Mouse (Mus musculus) stomach, embryonic 16.5 days (tissue): Measurements from ENCODE around the gene Hpse. TPM values are rescaled to one million over a fixed set of nuclear protein-coding genes. Genes with fewer than 3 reads are reported as not detected.
A peak's percentile ranks its signal among the peaks of the same experiment; 100 is the strongest.

Experiments used
- ATAC-seq: fragments of 200-750 bp; cut with Nextera tagmentation; 2 replicates; pipeline ENCODE4 v1.8.0; 2017; ENCODE audit warnings: moderate number of reproducible peaks, moderate TSS enrichment; ENCODE audit not compliant: insufficient read depth, low FRiP score
- H3K27ac ChIP-seq: fragments of 300-500 bp; sonication (generic); 2 replicates; pipeline ENCODE4 v1.5.1; 2014; ENCODE audit warnings: low read length
- H3K27me3 ChIP-seq: fragments of 300-500 bp; sonication (generic); 2 replicates; pipeline ENCODE4 v1.6.1; 2014; ENCODE audit warnings: low read length, control low read depth, mixed read lengths; ENCODE audit not compliant: control insufficient read depth, insufficient read depth
- H3K36me3 ChIP-seq: fragments of 300-500 bp; sonication (generic); 2 replicates; pipeline ENCODE4 v1.6.1; 2014; ENCODE audit warnings: low read length; ENCODE audit not compliant: control insufficient read depth, insufficient read depth
- H3K4me1 ChIP-seq: fragments of 300-500 bp; sonication (generic); 2 replicates; pipeline ENCODE4 v1.6.1; 2014; ENCODE audit warnings: low read length, control low read depth, mixed read lengths; ENCODE audit not compliant: control insufficient read depth, insufficient read depth
- H3K4me2 ChIP-seq: fragments of 300-500 bp; sonication (generic); 2 replicates; pipeline ENCODE4 v1.6.1; 2014; ENCODE audit warnings: low read depth, low read length, mixed read lengths
- H3K4me3 ChIP-seq: fragments of 300-500 bp; sonication (generic); replicated peaks from 2 replicates; pipeline ENCODE4 v1.5.1; 2014; ENCODE audit warnings: mild to moderate bottlenecking, low read length
- H3K9ac ChIP-seq: fragments of 300-500 bp; sonication (generic); 2 replicates; pipeline ENCODE4 v1.6.1; 2014; ENCODE audit warnings: low read length
- H3K9me3 ChIP-seq: fragments of 300-500 bp; sonication (generic); replicated peaks from 2 replicates; pipeline ENCODE4 v1.6.1; 2016; ENCODE audit warnings: low read length, control low read depth; ENCODE audit not compliant: control insufficient read depth
- WGBS: fragments of 180-500 bp; shearing (Covaris S2); extraction: QIAGEN DNeasy Blood & Tissue Kit; methylation state at CpG from one replicate; pipeline ENCODE4 v1.1.7; 2014; 5-methylcytosine and 5-hydroxymethylcytosine counted together
- polyA plus RNA-seq: library from polyadenylated mRNA; unstranded; fragments of >200 nt; fragmentation: Nextera tagmentation; extraction: Ambion mirVana; gene quantifications from 2 replicates; pipeline ENCODE4 v1.2.1, GENCODE M21; 2015

Hpse gene
- polyA plus RNA-seq, 1 experiment from 2014 or later, result 8.3 TPM

GRCm38 (mm10) chr5:100638483-100638882 is 81.0 kb downstream of the Hpse start:
- H3K9ac ChIP-seq, result no peak overlapping the region
- ATAC-seq, result no peak
- no peaks in the 10 kb centered on the region for H3K36me3 ChIP-seq
- H3K27me3 ChIP-seq, result no peaks in the 10 kb centered on the region
- H3K4me3 ChIP-seq, result no peak overlapping the region
- no peaks in the 10 kb centered on the region for H3K9me3 ChIP-seq
- H3K27ac ChIP-seq, result no peak overlapping the region
- peaks cover 5% of the 10 kb centered on the region for H3K4me1 ChIP-seq
- H3K4me2 ChIP-seq, result no peak overlapping the region
- WGBS, result 62% methylated on average over 8 of the region's 8 CpGs

DNA sequence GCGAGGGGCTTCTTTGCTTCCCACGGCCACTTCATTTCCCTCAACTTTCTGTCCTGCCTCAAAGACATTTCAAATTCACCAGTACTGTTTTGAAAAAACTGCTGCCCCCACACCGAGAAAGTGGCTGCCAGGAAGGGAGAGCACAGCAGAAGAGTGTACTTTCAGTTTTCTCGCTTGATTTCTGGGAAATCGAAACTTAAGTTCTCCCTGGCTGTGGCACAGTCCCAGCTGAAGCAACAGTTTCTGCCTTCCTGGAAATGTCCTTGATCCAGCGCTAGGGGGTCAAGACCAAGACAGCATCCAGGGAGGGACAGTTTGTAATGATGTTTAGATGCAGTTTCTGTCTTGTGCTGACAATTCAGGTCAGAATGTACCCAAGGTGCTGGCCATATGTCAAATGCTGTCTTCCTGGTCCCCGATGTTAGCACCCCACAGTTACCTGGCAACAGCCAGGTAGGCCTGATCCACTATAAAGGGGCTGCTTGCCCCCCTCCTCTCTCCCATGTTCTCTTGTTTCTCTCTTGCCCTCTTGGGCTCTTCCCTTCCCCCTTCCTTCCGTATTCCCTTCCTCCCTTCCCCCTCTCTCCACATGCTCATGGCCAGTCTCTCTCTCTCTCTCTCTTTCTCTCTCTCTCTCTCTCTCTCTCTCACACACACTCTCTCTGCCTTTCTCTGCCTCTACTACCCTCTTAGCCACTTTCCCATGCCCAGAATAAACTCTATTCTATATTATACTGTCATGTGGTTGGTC is 82.5 kb downstream of the Hpse start:
- Histone ChIP-seq H3K4me3 (no peak overlapping the region), H3K4me2 (peak overlapping the region; percentile 33; the same call in 1 of the 2 replicates), H3K27me3 (no peaks in the 10 kb centered on the region), H3K36me3 (no peaks in the 10 kb centered on the region), H3K9me3 (no peaks in the 10 kb centered on the region), H3K9ac (peak overlapping the region; percentile 36; the same call in 1 of the 2 replicates), H3K27ac (peak overlapping the region; percentile 49; the same call in 1 of the 2 replicates), H3K4me1 (0 out of 2 replicates have a peak, but pooled peaks cover 8% of the 10 kb centered on the region)
- ATAC-seq, result no peak
- WGBS, result 63% methylated on average over 8 of the region's 8 CpGs

GRCm38 (mm10) chr5:100635908-100636307 is 83.6 kb downstream of the Hpse start:
- H3K27ac ChIP-seq, result no peak overlapping the region
- H3K27me3 ChIP-seq, result no peaks in the 10 kb centered on the region
- ATAC-seq, result no peak
- 0 out of 2 replicates have a peak, but pooled peaks cover 8% of the 10 kb centered on the region for H3K4me1 ChIP-seq
- H3K4me2 ChIP-seq, result no peak overlapping the region
- WGBS, result 89% methylated on average over 4 of the region's 4 CpGs
- H3K36me3 ChIP-seq, result no peaks in the 10 kb centered on the region
- H3K9ac ChIP-seq, result no peak overlapping the region
- no peaks in the 10 kb centered on the region for H3K9me3 ChIP-seq
- H3K4me3 ChIP-seq, result no peak overlapping the region

DNA sequence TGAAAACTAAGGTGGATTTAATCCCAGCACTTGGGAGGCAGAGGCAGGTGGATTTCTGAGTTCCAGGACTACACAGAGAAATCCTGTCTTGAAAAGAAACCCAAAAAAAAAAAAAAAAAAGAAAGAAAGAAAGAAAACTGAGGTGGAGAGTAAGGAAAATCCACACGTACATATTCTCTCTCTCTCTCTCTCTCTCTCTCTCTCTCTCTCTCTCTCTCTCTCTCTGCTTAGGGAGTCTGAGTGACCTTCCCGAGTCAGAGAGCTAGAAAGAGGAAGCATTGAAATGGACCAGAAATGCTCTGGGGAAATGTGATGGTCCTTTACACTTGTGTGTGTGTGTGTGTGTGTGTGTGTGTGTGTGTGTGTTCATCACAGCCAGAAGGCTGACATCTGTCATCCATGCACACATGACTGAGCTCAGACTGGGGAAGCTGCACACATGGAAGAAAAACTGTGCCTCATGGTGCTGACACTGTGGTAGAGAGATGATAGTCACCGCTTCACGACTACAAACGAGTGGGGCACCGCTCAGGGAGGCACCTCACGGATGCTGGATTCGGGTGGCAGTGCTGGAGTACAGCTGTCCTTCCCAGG is 84.5 kb downstream of the Hpse start:
- no peaks in the 10 kb centered on the region for H3K27me3 ChIP-seq
- WGBS, result 78% methylated on average over 8 of the region's 8 CpGs
- no peak overlapping the region for H3K4me3 ChIP-seq
- ATAC-seq, result no peak
- H3K4me1 ChIP-seq, result 0 out of 2 replicates have a peak, but pooled peaks cover 8% of the 10 kb centered on the region
- H3K9me3 ChIP-seq, result no peaks in the 10 kb centered on the region
- H3K27ac ChIP-seq, result no peak overlapping the region
- H3K4me2 ChIP-seq, result no peak overlapping the region
- no peak overlapping the region for H3K9ac ChIP-seq
- H3K36me3 ChIP-seq, result no peaks in the 10 kb centered on the region

DNA sequence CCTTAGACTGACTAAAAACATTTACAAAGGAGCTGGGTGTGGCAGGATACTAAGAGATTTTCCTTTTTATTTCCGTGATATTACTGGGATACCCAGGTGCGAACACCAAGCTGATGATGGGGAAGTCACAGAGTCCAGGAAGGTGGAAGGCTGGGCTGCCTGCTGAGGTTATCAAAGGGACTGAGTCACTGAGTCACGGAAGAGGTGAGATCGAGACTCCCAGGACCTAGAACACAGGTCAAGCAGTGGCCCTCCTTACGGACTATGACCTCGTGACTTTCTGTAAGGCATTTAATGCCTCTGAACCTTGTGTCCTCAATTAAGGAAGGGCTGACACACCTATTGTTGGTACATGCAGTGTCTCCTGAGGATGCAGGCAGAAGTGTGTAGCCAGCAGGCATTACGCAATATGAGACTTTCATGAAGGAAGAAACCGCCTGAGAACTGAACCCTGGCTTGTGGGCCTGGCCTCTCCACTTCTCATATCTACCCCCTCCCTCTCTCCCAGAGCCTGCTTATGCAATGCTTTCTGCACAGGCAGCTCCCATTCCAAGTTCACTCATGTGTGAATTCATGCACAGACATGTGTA is 86.9 kb downstream of the Hpse start:
- 72% methylated on average over 8 of the region's 8 CpGs for WGBS
- Histone ChIP-seq H3K4me3 (no peak overlapping the region), H3K36me3 (no peaks in the 10 kb centered on the region), H3K9ac (no peak overlapping the region), H3K4me1 (0 out of 2 replicates have a peak, but pooled peaks cover 6% of the 10 kb centered on the region), H3K9me3 (no peaks in the 10 kb centered on the region), H3K27me3 (no peaks in the 10 kb centered on the region), H3K27ac (peak overlapping the region; percentile 46; the same call in 1 of the 2 replicates), H3K4me2 (no peak overlapping the region)
- peak; percentile 81 for ATAC-seq

Other genes starting within 250 kb of the Hpse start
- 11.3 and 12.7 TPM in 2 replicates for gene Lin54, start 219.1 kb downstream of the Hpse start, polyA plus RNA-seq
- 163 and 168 TPM in 2 replicates for gene Cops4, start 201.4 kb downstream of the Hpse start, polyA plus RNA-seq
- 226 and 255 TPM in 2 replicates for gene Plac8, start 147.5 kb downstream of the Hpse start, polyA plus RNA-seq
- 51.8 and 52.2 TPM in 2 replicates for gene Coq2, start 44.6 kb downstream of the Hpse start, polyA plus RNA-seq
- 12.7 and 15.1 TPM in 2 replicates for gene Helq, start 78.9 kb upstream of the Hpse start, polyA plus RNA-seq
- gene Mrps18c, start 78.9 kb upstream of the Hpse start, polyA plus RNA-seq, result 141 and 172 TPM in 2 replicates
- 25.5 and 28.5 TPM in 2 replicates for gene Abraxas1, start 101.2 kb upstream of the Hpse start, polyA plus RNA-seq
- gene Gpat3, start 126.0 kb upstream of the Hpse start, polyA plus RNA-seq, result 4.4 and 5.0 TPM in 2 replicates